Mouse (Mus musculus): Measurements from ENCODE around the gene Barx1. TPM values are rescaled to one million over a fixed set of nuclear protein-coding genes. Genes with fewer than 3 reads are reported as not detected.
A peak's percentile ranks its signal among the peaks of the same experiment; 100 is the strongest.

Barx1 gene
- polyA plus RNA-seq, 1 experiment from 2014 or later = 0.33 TPM

DNA sequence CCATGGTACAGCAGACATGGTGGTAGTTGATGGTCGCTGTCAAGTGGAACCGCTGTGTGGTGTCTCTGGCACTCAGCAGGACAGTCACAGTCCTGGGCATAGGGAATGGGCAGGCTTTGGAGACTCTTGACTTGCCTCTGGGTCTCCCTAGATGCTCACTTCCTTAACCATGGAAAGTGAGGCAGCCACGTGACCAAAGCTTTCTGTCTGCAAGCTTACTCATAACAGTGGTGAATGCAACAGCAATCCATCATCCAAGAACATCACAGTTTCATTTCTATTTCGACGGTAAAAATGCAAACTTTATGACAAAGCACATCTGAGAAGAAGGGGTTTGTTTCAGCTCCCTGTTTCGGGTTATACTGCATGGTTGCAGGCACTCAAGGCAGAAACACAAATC, 19.7 kb upstream of the Barx1 start:
- 73% methylated on average over 6 of the region's 6 CpGs for WGBS
- H3K36me3 ChIP-seq (ENCODE audit: control insufficient read depth, insufficient read depth) = no peaks in the 10 kb centered on the region
- peaks cover 2% of the 10 kb centered on the region; the same call in 1 of the 2 replicates for H3K9me3 ChIP-seq (replicated peaks; ENCODE audit: control insufficient read depth, low read length)
- ATAC-seq (replicated peaks; ENCODE audit: extremely low read depth, insufficient read depth, low FRiP score) = no peak
- H3K4me3 ChIP-seq (ENCODE audit: low read length) = no peak overlapping the region
- no peaks in the 10 kb centered on the region for H3K4me1 ChIP-seq (ENCODE audit: control insufficient read depth, insufficient read depth, low read length)
- H3K4me2 ChIP-seq (ENCODE audit: low read depth, low read length) = no peak overlapping the region
- H3K27ac ChIP-seq (ENCODE audit: low read length) = no peak overlapping the region
- H3K27me3 ChIP-seq (ENCODE audit: control insufficient read depth, insufficient read depth, low read length) = no peaks in the 10 kb centered on the region
- H3K9ac ChIP-seq (ENCODE audit: low read length) = no peak overlapping the region

DNA sequence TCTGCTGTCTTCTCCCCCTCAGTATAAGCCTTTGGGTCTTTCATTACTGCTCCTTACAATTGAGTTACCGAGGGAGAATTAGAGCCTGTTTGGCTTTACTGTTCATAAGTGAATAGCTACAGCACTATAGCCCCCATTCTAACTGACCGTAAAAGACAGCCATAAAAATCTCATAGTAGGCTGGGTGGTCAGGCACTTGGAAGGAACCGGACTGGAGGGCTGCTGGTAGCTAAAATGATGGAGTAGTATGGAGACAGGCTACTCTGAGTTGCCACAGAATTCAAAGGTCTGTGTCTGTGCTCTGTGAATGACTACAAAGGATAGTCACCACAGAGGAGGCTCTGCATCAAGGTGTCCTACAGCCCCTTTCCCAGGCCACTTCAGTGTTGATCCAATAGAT, 18.8 kb upstream of the Barx1 start:
- 86% methylated on average over 3 of the region's 3 CpGs for WGBS
- no peaks in the 10 kb centered on the region for H3K4me1 ChIP-seq (ENCODE audit: control insufficient read depth, insufficient read depth, low read length)
- H3K9ac ChIP-seq (ENCODE audit: low read length) = no peak overlapping the region
- no peak overlapping the region for H3K27ac ChIP-seq (ENCODE audit: low read length)
- H3K27me3 ChIP-seq (ENCODE audit: control insufficient read depth, insufficient read depth, low read length) = no peaks in the 10 kb centered on the region
- no peak for ATAC-seq (replicated peaks; ENCODE audit: extremely low read depth, insufficient read depth, low FRiP score)
- no peaks in the 10 kb centered on the region for H3K36me3 ChIP-seq (ENCODE audit: control insufficient read depth, insufficient read depth)
- H3K9me3 ChIP-seq (replicated peaks; ENCODE audit: control insufficient read depth, low read length) = peaks cover 2% of the 10 kb centered on the region; the same call in 1 of the 2 replicates
- H3K4me2 ChIP-seq (ENCODE audit: low read depth, low read length) = no peak overlapping the region
- no peak overlapping the region for H3K4me3 ChIP-seq (ENCODE audit: low read length)

DNA sequence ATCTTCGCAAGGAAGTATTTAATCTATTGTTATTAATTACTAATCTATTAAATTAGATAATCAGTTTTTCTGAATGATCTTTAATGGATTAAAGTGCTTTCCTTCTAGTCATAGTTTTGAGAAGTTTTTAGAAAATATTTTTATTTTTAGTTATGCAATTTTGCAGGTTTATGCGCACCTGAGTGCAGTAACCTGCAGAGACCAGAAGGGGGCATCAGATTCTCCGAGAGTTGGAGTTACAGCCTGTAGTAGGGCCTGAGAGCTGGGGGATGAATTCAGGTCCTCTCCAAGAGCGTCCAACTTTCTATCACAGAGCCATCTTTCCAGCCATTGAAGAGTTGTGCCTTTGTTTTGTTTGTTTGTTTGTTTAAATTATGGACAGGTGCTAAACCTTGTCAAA, 16.1 kb upstream of the Barx1 start:
- H3K4me3 ChIP-seq (ENCODE audit: low read length) = no peak overlapping the region
- no peak overlapping the region for H3K27ac ChIP-seq (ENCODE audit: low read length)
- H3K9me3 ChIP-seq (replicated peaks; ENCODE audit: control insufficient read depth, low read length) = peaks cover 2% of the 10 kb centered on the region; the same call in 1 of the 2 replicates
- ATAC-seq (replicated peaks; ENCODE audit: extremely low read depth, insufficient read depth, low FRiP score) = no peak
- H3K27me3 ChIP-seq (ENCODE audit: control insufficient read depth, insufficient read depth, low read length) = no peaks in the 10 kb centered on the region
- H3K4me2 ChIP-seq (ENCODE audit: low read depth, low read length) = no peak overlapping the region
- no peak overlapping the region for H3K9ac ChIP-seq (ENCODE audit: low read length)
- H3K36me3 ChIP-seq (ENCODE audit: control insufficient read depth, insufficient read depth) = no peaks in the 10 kb centered on the region
- WGBS = 81% methylated on average over 4 of the region's 4 CpGs
- H3K4me1 ChIP-seq (ENCODE audit: control insufficient read depth, insufficient read depth, low read length) = no peaks in the 10 kb centered on the region

GRCm38 (mm10) chr13:48650615-48651014, 12.2 kb upstream of the Barx1 start:
- Histone ChIP-seq H3K9me3 (replicated peaks; ENCODE audit: control insufficient read depth, low read length) (peaks cover 2% of the 10 kb centered on the region; the same call in 1 of the 2 replicates), H3K4me3 (ENCODE audit: low read length) (no peak overlapping the region), H3K27ac (ENCODE audit: low read length) (no peak overlapping the region), H3K36me3 (ENCODE audit: control insufficient read depth, insufficient read depth) (no peaks in the 10 kb centered on the region), H3K4me1 (ENCODE audit: control insufficient read depth, insufficient read depth, low read length) (no peaks in the 10 kb centered on the region), H3K9ac (ENCODE audit: low read length) (no peak overlapping the region), H3K4me2 (ENCODE audit: low read depth, low read length) (no peak overlapping the region), H3K27me3 (ENCODE audit: control insufficient read depth, insufficient read depth, low read length) (peaks cover 26% of the 10 kb centered on the region)
- WGBS = 0% methylated on average over 1 of the region's 1 CpGs
- no peak for ATAC-seq (replicated peaks; ENCODE audit: extremely low read depth, insufficient read depth, low FRiP score)

GRCm38 (mm10) chr13:48651132-48652065, 11.4 kb upstream of the Barx1 start:
- Histone ChIP-seq H3K9me3 (replicated peaks; ENCODE audit: control insufficient read depth, low read length) (peaks cover 2% of the 10 kb centered on the region; the same call in 1 of the 2 replicates), H3K4me3 (ENCODE audit: low read length) (no peak overlapping the region), H3K4me1 (ENCODE audit: control insufficient read depth, insufficient read depth, low read length) (no peaks in the 10 kb centered on the region), H3K27me3 (ENCODE audit: control insufficient read depth, insufficient read depth, low read length) (peaks cover 33% of the 10 kb centered on the region), H3K27ac (ENCODE audit: low read length) (no peak overlapping the region), H3K36me3 (ENCODE audit: control insufficient read depth, insufficient read depth) (no peaks in the 10 kb centered on the region), H3K9ac (ENCODE audit: low read length) (no peak overlapping the region), H3K4me2 (ENCODE audit: low read depth, low read length) (no peak overlapping the region)
- ATAC-seq (replicated peaks; ENCODE audit: extremely low read depth, insufficient read depth, low FRiP score) = no peak
- WGBS = 33% methylated on average over 6 of the region's 6 CpGs

GRCm38 (mm10) chr13:48653788-48654770, 8.7 kb upstream of the Barx1 start:
- no peak overlapping the region for H3K27ac ChIP-seq (ENCODE audit: low read length)
- peaks cover 60% of the 10 kb centered on the region for H3K27me3 ChIP-seq (ENCODE audit: control insufficient read depth, insufficient read depth, low read length)
- no peak for ATAC-seq (replicated peaks; ENCODE audit: extremely low read depth, insufficient read depth, low FRiP score)
- H3K4me2 ChIP-seq (ENCODE audit: low read depth, low read length) = no peak overlapping the region
- no peaks in the 10 kb centered on the region for H3K36me3 ChIP-seq (ENCODE audit: control insufficient read depth, insufficient read depth)
- peaks cover 4% of the 10 kb centered on the region; the same call in 1 of the 2 replicates for H3K4me1 ChIP-seq (ENCODE audit: control insufficient read depth, insufficient read depth, low read length)
- no peak overlapping the region for H3K4me3 ChIP-seq (ENCODE audit: low read length)
- no peak overlapping the region for H3K9ac ChIP-seq (ENCODE audit: low read length)
- H3K9me3 ChIP-seq (replicated peaks; ENCODE audit: control insufficient read depth, low read length) = no peaks in the 10 kb centered on the region
- WGBS = 8% methylated on average over 14 of the region's 14 CpGs

DNA sequence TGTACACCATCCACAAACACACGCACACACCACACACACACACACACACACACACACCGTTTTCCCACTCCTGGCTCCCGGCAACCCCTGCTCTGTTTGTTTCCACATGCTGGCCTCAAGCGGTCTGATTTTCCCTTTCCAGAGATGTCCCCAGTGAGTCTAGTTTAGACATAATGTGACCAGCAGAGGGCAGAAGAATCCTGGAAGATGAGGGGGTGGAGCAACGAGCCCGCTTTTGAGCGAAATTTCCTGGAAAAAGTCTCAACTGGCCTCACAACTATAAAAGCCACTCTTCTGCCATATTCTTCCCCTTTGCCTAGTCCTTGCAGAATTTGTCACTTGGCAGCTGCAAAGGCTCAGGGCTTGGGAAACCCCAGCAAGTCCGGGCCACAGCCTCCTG, 7.2 kb upstream of the Barx1 start:
- H3K4me3 ChIP-seq (ENCODE audit: low read length) = no peak overlapping the region
- no peaks in the 10 kb centered on the region for H3K36me3 ChIP-seq (ENCODE audit: control insufficient read depth, insufficient read depth)
- peaks cover 7% of the 10 kb centered on the region; the same call in 1 of the 2 replicates for H3K4me1 ChIP-seq (ENCODE audit: control insufficient read depth, insufficient read depth, low read length)
- ATAC-seq (replicated peaks; ENCODE audit: extremely low read depth, insufficient read depth, low FRiP score) = peak; percentile 38; the same call in 1 of the 2 replicates
- under 1% methylated on average over 8 of the region's 8 CpGs for whole genome bisulfite sequencing
- no peak overlapping the region for H3K4me2 ChIP-seq (ENCODE audit: low read depth, low read length)
- no peaks in the 10 kb centered on the region for H3K9me3 ChIP-seq (replicated peaks; ENCODE audit: control insufficient read depth, low read length)
- H3K27me3 ChIP-seq (ENCODE audit: control insufficient read depth, insufficient read depth, low read length) = peaks cover 75% of the 10 kb centered on the region
- no peak overlapping the region for H3K9ac ChIP-seq (ENCODE audit: low read length)
- no peak overlapping the region for H3K27ac ChIP-seq (ENCODE audit: low read length)

DNA sequence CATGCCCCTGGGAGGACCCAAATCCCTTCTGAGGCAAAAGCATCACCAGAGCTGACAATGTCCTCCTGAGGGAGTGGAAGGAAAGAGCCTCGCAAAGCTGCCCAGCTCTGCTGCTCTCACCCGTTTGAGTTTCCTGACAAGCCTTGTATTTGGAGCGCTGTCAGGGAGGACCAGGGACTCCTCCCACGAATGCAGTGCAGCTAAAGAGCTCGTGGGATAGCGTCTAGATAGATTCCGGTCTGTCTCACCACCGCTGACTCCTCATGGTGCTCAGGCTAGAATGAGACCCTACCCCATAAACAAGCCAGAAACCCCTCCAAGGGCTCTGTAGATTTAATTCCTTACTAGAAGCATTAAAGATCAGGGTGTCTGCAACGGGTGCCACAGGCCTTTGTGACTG, 5.0 kb upstream of the Barx1 start:
- Histone ChIP-seq H3K4me1 (ENCODE audit: control insufficient read depth, insufficient read depth, low read length) (peaks cover 10% of the 10 kb centered on the region), H3K27ac (ENCODE audit: low read length) (no peak overlapping the region), H3K9me3 (replicated peaks; ENCODE audit: control insufficient read depth, low read length) (no peaks in the 10 kb centered on the region), H3K27me3 (ENCODE audit: control insufficient read depth, insufficient read depth, low read length) (peaks cover 90% of the 10 kb centered on the region), H3K9ac (ENCODE audit: low read length) (no peak overlapping the region), H3K4me2 (ENCODE audit: low read depth, low read length) (no peak overlapping the region), H3K36me3 (ENCODE audit: control insufficient read depth, insufficient read depth) (no peaks in the 10 kb centered on the region), H3K4me3 (ENCODE audit: low read length) (no peak overlapping the region)
- WGBS = 3% methylated on average over 9 of the region's 9 CpGs
- ATAC-seq (replicated peaks; ENCODE audit: extremely low read depth, insufficient read depth, low FRiP score) = no peak
